Comparison of ENCODE assay signal across 8 mouse cellular contexts in the genomic region with DNA sequence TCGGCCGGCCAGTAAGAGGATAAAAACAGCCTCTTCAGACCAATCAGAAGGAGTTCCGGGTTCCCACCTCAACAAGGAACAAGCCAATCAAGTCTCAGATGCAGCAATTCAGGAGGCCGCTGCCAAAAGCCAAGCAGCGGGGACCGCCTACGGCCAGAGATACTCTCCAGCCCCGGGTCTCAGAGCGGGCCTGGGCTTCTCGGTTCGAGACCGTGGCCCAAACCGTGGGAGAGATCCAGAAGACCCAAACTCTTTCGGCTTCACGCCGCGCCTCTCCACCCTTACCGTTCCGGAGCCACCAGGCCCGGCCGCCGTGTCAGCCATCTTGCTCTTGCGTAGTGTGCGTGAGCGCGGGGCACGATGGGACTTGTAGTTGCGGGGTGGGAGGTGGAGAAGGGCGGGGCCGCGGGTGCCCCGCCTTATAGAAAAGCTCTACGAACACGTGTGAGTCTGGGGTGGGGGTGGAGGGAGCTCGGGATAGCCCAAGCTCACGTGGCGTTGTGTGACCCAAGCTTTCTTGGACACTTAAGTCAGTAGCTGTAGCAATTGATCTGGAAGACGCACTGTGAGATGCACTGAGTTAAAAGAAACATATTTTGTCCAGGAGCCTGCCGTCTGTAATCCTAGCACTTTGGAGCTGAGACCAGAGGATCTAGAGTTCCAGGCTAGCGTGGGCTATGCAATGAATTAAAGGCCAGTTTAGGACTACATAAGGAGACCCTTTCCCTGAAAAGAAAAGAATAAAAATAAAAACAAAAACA. TPM values are rescaled to one million over a fixed set of nuclear protein-coding genes. Genes with fewer than 3 reads are reported as not detected.
DNase-seq lines count a peak whose midpoint lies in the region; ATAC-seq and TF ChIP-seq lines count a peak whose summit lies in the region.

TSS of gene Taf8 (minus strand) at position 347 of the 761 bp plus-strand sequence.

- TF ChIP-seq EP300 in lung, postnatal 0 days (IDR thresholded peaks at IDR 0.05), result peak; percentile 64; the same call in 1 of the 2 replicates

- peaks cover 29% of the 10 kb centered on the region for H3K36me3 ChIP-seq in hindbrain, embryonic 10.5 days
- peaks cover 10% of the 10 kb centered on the region for H3K36me3 ChIP-seq in lung, postnatal 0 days (ENCODE audit: insufficient read depth, low read length)

- H3K9ac ChIP-seq in lung, postnatal 0 days (replicated peaks; ENCODE audit: low read depth), result peak within 1 kb of the TSS; percentile 79

- peak within 1 kb of the TSS; percentile 75 for H3K4me2 ChIP-seq in lung, postnatal 0 days (replicated peaks; ENCODE audit: low read depth, low read length)

- no peak for TF ChIP-seq CTCF in lung, postnatal 0 days (IDR thresholded peaks at IDR 0.05)

- ATAC-seq in frontal cortex, adult (ENCODE audit: low TSS enrichment), result peak; percentile 94
- ATAC-seq in lung, postnatal 0 days, result peak; percentile 92

- no peaks in the 10 kb centered on the region for H3K9me3 ChIP-seq in hindbrain, embryonic 10.5 days
- H3K9me3 ChIP-seq in lung, postnatal 0 days (ENCODE audit: low read length), result no peaks in the 10 kb centered on the region

- peak; percentile 97 for DNase-seq in MN1 (ENCODE audit: low spot score)
- peak; percentile 90 for DNase-seq in cerebellum, adult 9-10 months
- DNase-seq in hindbrain, embryonic 10.5 days (ENCODE audit: low spot score), result peak; percentile 96
- DNase-seq in layer of hippocampus, adult 9-11 months, result peak; percentile 93
- peak; percentile 98 for DNase-seq in lung, postnatal 0 days (ENCODE audit: low spot score)
- peak; percentile 86 for DNase-seq in ovary, postnatal 14 days (ENCODE audit: low spot score)
- DNase-seq in thymus, postnatal 14 days, result peak; percentile 94

- peaks cover 36% of the 10 kb centered on the region for H3K4me1 ChIP-seq in hindbrain, embryonic 10.5 days (replicated peaks)
- peaks cover 33% of the 10 kb centered on the region for H3K4me1 ChIP-seq in lung, postnatal 0 days (ENCODE audit: insufficient read depth, low read depth, low read length)

- 0 out of 2 replicates have a peak, but pooled peaks cover 6% of the 10 kb centered on the region for H3K27me3 ChIP-seq in hindbrain, embryonic 10.5 days (ENCODE audit: insufficient read depth, poor library complexity, severe bottlenecking)
- H3K27me3 ChIP-seq in lung, postnatal 0 days (replicated peaks; ENCODE audit: insufficient read depth, low read length), result no peaks in the 10 kb centered on the region

- H3K4me3 ChIP-seq in hindbrain, embryonic 10.5 days, result peak within 1 kb of the TSS; percentile 60
- peak within 1 kb of the TSS; percentile 79 for H3K4me3 ChIP-seq in lung, postnatal 0 days (ENCODE audit: low read depth, low read length)

- H3K27ac ChIP-seq in hindbrain, embryonic 10.5 days, result peak within 1 kb of the TSS; percentile 91
- H3K27ac ChIP-seq in lung, postnatal 0 days (ENCODE audit: low read length), result peak within 1 kb of the TSS; percentile 88

- WGBS in hindbrain, embryonic 10.5 days, result 3% methylated on average over 40 of the region's 40 CpGs
- WGBS in lung, postnatal 0 days, result 1% methylated on average over 38 of the region's 40 CpGs

RNA-seq across cellular contexts. Expression of gene Taf8, which starts in this region (rescaled TPM):
- polyA plus RNA-seq in hindbrain, embryonic 10.5 days (2016; fragmentation: Nextera tagmentation; extraction: Ambion mirVana), result 32.5 and 36.0 TPM in 2 replicates
- 16.0 and 22.4 TPM in 2 replicates for polyA plus RNA-seq in lung, postnatal 0 days (2015; fragmentation: Nextera tagmentation; extraction: Ambion mirVana)

Comparison
In these comparisons a context has a peak if more than half of its experiments do, and no peak if none do; other contexts are left out.
1. Peak in every context shown above with its lines: DNase-seq, ATAC-seq, H3K4me3 ChIP-seq and H3K27ac ChIP-seq.